Mouse (Mus musculus) midbrain, embryonic 10.5 days (tissue): ENCODE data around the gene Ccnd2. TPM values are rescaled to one million over a fixed set of nuclear protein-coding genes. Genes with fewer than 3 reads are reported as not detected.

Source experiments
- DNase-seq: peaks from one replicate; pipeline ENCODE4 v3.0.0-alpha.2; 2017; ENCODE audit warnings: low spot score
- H3K27ac ChIP-seq: fragments of 300-500 bp; sonication (generic); replicated peaks from 2 replicates; pipeline ENCODE4 v1.5.1; 2016; ENCODE audit warnings: mild to moderate bottlenecking
- H3K27me3 ChIP-seq: fragments of 300-500 bp; sonication (generic); 2 replicates; pipeline ENCODE4 v1.6.1; 2016; ENCODE audit warnings: low read depth, mild to moderate bottlenecking; ENCODE audit not compliant: poor library complexity, severe bottlenecking
- H3K36me3 ChIP-seq: fragments of 300-500 bp; sonication (generic); 2 replicates; pipeline ENCODE4 v1.6.1; 2016; ENCODE audit warnings: mild to moderate bottlenecking, moderate library complexity
- H3K4me1 ChIP-seq: fragments of 300-500 bp; sonication (generic); 2 replicates; pipeline ENCODE4 v1.6.1; 2016
- H3K4me3 ChIP-seq: fragments of 300-500 bp; sonication (generic); 2 replicates; pipeline ENCODE4 v1.5.1; 2016; ENCODE audit warnings: mild to moderate bottlenecking, moderate library complexity
- H3K9me3 ChIP-seq: fragments of 300-500 bp; sonication (generic); replicated peaks from 2 replicates; pipeline ENCODE4 v1.6.1; 2016; ENCODE audit warnings: mild to moderate bottlenecking
- WGBS: fragments of 180-500 bp; shearing (Covaris S2); methylation state at CpG from one replicate; pipeline ENCODE4 v1.1.7; 2016; 5-methylcytosine and 5-hydroxymethylcytosine counted together
- polyA plus RNA-seq: library from polyadenylated mRNA; unstranded; fragments of >200 nt; fragmentation: Nextera tagmentation; extraction: Ambion mirVana; gene quantifications from 2 replicates; pipeline ENCODE4 v1.2.1, GENCODE M21; 2016

Gene Ccnd2
- polyA plus RNA-seq, 1 experiment from 2014 or later: 1,714 TPM

- DNase-seq: no peak
- no peaks in the 10 kb centered on the region; the same call in 1 of the 2 replicates for H3K9me3 ChIP-seq
- WGBS: 75% methylated on average over 4 of the region's 4 CpGs
- no peak overlapping the region for H3K27ac ChIP-seq
- peaks cover 13% of the 10 kb centered on the region for H3K27me3 ChIP-seq
- H3K36me3 ChIP-seq: peaks cover 49% of the 10 kb centered on the region
- H3K4me1 ChIP-seq: no peaks in the 10 kb centered on the region
- H3K4me3 ChIP-seq: no peak overlapping the region
Measured at GRCm38 (mm10) chr6:127086739-127087138, 65.3 kb downstream of the Ccnd2 start.

GRCm38 (mm10) chr6:127081820-127082219 is 70.2 kb downstream of the Ccnd2 start:
- DNase-seq: no peak
- Histone ChIP-seq H3K9me3 (no peaks in the 10 kb centered on the region), H3K27me3 (peaks cover 55% of the 10 kb centered on the region), H3K4me3 (no peak overlapping the region), H3K4me1 (peaks cover 17% of the 10 kb centered on the region), H3K36me3 (0 out of 2 replicates have a peak, but pooled peaks cover 2% of the 10 kb centered on the region), H3K27ac (no peak overlapping the region)
- WGBS: 71% methylated on average over 6 of the region's 6 CpGs

- Histone ChIP-seq H3K27me3 (peaks cover 55% of the 10 kb centered on the region), H3K9me3 (no peaks in the 10 kb centered on the region), H3K27ac (peak overlapping the region; percentile 79), H3K4me3 (peak overlapping the region; percentile 71), H3K4me1 (peaks cover 17% of the 10 kb centered on the region), H3K36me3 (no peaks in the 10 kb centered on the region)
- WGBS: 2% methylated on average over 59 of the region's 59 CpGs
- DNase-seq: peak; percentile 81
Measured at GRCm38 (mm10) chr6:127079867-127080731, 71.9 kb downstream of the Ccnd2 start.

Other genes starting within 250 kb of the Ccnd2 start
- gene Dyrk4, start 230.4 kb downstream of the Ccnd2 start, polyA plus RNA-seq: 0.06 and 0.11 TPM in 2 replicates
- 72.8 and 83.1 TPM in 2 replicates for gene Rad51ap1, start 212.6 kb downstream of the Ccnd2 start, polyA plus RNA-seq
- 16.0 and 17.5 TPM in 2 replicates for gene D6Wsu163e, start 212.2 kb downstream of the Ccnd2 start, polyA plus RNA-seq
- not detected in 2 replicates for gene Fgf6, start 136.6 kb downstream of the Ccnd2 start, polyA plus RNA-seq
- 0.14 TPM in 1 of 2 replicates, not detected in the other for gene Fgf23, start 79.3 kb downstream of the Ccnd2 start, polyA plus RNA-seq
- 6.8 and 8.7 TPM in 2 replicates for gene Tigar, start 42.6 kb downstream of the Ccnd2 start, polyA plus RNA-seq